Mouse (Mus musculus): ENCODE data around the gene Setdb2.

DNA sequence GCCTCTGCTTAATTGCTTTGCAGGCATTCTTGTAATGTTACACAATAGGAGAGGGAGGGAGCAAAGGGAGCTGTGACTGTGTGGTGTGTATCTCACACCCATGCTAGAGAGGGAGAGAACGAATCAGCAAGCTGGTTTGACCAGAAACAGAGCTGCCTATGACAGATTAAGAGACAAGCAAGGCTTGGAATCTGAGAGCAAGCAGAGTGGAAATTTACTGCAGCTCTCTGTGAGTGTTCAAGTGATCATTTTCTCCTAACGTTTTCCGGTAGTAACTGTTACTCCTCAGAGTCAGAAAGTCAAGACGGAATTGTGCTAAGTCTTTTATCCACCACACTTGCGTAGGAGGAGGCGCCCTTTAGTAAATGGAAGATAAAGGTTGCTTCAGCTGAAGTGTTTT, 38.0 kb upstream of the Setdb2 start:
- TF ChIP-seq GATA1 (IDR thresholded peaks at IDR 0.05; ENCODE audit: borderline replicate concordance, low read length) (no peak), CTCF (IDR thresholded peaks at IDR 0.05; ENCODE audit: low read depth, low read length) (no peak), GATA2 (IDR thresholded peaks at IDR 0.05; ENCODE audit: borderline replicate concordance, low read depth, low read length) (no peak), POLR2AphosphoS5 (IDR thresholded peaks at IDR 0.05; ENCODE audit: insufficient replicate concordance, low read depth, low read length) (no peak), TAL1 (conservative IDR thresholded peaks at IDR 0.05; ENCODE audit: low read depth, low read length) (no peak)

Data from G1E (cell line).